Mouse (Mus musculus) gastrocnemius, postnatal 10 days (tissue): ENCODE measurements at regions not wholly inside any gene's neighbourhood (a gene's known extent, or its start where the extent isn't known, plus 50 kb on each side); places are given as distances from the start of the nearest gene placed in this dataset.
A peak's percentile ranks its signal among the peaks of the same experiment; 100 is the strongest.

Experiments
- DNase-seq: peaks from one replicate; pipeline ENCODE4 v3.0.0; 2021; ENCODE audit warnings: mixed read lengths

GRCm38 (mm10) chr9:61627801-61628574 lies 255.8 kb downstream of the Tle3 start:
- DNase-seq = no peak

DNA sequence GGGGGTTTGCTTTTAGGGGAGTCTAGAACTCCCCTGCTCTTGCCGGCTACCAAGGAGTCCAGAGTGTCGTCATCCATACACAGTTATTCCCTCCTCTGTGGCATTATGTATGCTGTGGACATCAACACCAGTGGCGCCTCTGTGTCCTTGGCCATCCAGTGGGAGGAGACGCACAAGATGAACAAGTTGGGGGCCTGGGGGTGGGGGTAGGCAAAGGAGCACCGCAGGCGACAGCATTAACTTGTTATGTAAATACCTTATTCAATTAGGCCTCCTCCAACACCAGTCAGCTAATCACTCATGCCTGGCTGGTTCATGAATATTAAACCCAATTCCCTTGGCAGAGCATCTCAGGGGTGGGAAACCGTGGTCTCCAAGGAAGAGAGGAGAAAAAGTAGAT lies 250.8 kb downstream of the Tle3 start:
- DNase-seq = no peak

DNA sequence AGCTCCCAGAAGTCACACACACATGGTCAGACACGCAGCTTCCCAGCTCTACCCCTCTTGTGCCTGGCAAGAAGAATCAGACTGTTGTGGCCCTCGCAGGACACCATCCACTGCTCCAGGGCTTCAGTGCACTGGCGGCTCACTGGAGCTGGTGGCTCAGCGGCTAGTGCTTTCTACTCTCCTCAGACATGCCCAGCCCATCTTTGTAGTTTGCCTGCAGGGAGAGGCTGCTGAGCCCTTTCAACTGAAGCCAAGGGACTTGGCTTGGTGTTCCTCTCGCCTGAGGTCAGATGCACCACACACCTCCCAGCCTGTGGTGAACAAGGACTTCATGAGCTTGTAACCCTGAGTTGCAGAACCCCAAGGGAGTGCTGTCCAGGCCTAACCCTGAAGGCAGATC lies 249.8 kb downstream of the Tle3 start:
- no peak for DNase-seq

DNA sequence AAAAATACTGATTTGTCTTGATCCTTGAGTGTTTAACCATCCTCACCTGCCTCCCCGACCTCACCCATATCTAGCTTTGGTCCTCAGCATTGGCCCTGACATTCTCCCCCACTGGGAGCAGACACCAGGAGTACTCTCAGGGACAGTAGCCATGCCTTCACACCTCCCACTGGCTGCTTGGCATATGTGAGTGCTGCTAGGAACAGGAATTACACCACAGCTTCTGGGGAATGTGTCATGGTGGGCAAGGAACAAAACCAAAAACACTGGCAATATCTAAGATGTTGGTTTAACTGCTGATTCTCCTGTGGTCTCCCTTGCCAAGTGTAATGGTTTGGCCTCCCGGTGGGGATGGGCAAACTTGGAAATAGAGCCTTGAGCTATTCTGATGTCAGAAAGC lies 248.6 kb downstream of the Tle3 start:
- DNase-seq = no peak

DNA sequence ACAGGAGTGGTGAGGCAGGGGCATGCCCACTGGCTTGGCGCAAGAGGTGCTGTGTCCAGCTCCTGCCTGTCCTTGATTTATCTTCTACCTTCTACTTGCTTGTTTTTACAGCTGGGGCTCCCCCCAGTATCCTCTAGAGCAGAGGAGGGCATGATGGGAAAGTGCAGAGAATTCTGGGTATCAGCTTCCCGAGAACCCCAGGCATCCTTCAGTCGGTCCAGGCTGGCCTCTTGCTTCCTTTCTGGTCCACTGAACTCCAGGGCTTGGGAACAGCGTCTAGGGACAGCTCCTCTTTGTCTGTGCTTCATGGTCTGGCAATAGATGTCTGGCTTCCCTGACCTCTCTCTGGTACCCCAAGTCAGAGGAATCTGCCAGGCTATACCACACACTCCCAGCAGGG lies 247.9 kb downstream of the Tle3 start:
- no peak for DNase-seq

DNA sequence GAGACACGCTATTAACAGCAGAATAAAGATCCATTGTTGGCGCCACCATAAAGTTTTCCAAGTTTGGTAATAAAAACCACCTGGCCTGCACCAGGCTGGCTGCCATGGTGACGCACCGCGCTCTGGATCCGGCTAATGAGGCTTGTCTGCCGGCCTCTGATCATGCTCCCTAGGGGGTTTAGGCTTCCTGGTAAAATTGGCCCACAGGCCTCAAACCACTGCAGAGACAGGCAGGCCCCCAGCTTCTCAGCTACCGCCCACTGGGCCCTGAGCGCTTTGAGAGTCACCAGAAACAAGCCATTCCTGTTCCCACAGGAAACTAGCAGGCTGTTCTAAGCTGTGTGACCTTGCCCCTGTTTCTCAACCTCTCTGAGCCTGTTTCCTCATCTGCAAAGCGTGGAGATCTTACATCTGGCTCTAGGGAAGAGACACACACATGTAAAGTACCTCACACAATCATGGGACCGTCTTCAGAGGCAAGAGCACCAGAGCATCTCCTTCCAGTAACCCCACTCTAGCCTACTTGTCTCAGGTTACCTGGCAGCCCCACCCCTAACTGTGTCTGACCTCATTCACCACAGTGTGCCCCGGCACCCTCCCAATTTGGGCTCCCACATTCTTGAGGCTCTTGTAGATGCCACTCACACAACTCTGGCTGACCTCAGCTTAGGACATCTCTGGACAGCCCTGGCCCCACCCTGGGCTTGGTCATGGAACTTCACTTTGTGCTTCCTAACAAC lies 246.5 kb downstream of the Tle3 start:
- peak; percentile 52 for DNase-seq

DNA sequence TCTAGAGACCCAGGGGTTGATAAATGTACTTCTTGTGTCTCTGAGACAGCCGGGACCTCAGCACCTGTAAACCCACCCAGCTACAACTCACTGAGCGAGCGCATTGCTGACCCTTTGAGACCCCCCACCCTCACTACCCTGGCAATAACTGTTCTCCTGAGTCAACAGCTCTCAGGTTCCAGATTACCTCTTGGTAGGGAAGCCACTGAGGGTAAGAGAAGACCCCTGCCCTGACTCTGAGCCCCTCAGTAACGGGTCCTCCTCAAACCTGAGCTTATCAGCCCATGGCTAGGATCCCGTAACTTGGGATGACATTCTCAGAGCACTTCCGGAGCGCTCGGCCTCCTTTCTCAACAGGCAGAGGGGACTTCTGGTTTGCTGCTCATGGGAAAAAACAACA lies 245.8 kb downstream of the Tle3 start:
- no peak for DNase-seq

DNA sequence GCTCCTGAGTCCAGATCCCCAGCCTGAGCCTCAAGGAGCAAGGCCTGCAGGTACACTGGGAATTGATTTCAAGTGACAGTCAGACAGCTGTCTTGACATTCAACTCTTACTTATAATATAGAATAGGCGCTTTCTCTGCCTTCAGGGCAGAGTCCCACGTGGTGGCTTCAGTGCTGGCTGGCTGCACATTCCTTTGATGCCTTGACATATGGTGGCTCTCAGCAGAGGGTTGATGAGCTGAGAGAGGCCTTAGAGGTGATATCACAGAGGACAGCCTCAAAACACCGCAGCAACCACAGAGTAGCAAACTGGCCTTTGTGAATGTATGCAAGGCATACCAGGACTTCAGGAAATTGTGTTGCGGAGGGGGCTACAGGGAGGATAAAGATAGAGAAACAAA lies 243.4 kb downstream of the Tle3 start:
- no peak for DNase-seq

GRCm38 (mm10) chr9:61607576-61607975 lies 235.4 kb downstream of the Tle3 start:
- DNase-seq = no peak

- DNase-seq = no peak
Observed at GRCm38 (mm10) chr9:61602353-61602978, 230.3 kb downstream of the Tle3 start.

DNA sequence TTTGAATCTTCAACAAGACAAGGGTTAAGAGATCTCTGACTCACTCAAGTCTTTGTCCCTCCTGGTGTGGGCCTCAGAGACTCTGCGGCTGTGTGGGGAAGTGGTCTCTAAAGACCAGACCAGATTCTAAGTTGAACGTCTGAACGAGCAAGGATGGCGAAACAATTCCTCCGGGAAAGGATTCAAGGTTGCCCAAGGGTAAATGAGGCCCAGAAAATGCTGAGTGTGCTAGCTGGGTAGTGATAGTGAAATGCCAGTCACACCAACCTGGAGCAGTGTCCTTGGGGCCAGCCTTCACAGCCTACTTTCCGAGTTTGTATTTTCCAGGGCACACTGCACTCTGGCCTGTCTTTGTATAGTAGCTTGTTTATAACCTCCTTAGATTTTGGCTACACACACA lies 229.7 kb downstream of the Tle3 start:
- DNase-seq = no peak

- no peak for DNase-seq
Observed at GRCm38 (mm10) chr9:61597287-61597686, 225.1 kb downstream of the Tle3 start.

- DNase-seq = no peak
Observed at GRCm38 (mm10) chr9:61596410-61597108, 224.4 kb downstream of the Tle3 start.

DNA sequence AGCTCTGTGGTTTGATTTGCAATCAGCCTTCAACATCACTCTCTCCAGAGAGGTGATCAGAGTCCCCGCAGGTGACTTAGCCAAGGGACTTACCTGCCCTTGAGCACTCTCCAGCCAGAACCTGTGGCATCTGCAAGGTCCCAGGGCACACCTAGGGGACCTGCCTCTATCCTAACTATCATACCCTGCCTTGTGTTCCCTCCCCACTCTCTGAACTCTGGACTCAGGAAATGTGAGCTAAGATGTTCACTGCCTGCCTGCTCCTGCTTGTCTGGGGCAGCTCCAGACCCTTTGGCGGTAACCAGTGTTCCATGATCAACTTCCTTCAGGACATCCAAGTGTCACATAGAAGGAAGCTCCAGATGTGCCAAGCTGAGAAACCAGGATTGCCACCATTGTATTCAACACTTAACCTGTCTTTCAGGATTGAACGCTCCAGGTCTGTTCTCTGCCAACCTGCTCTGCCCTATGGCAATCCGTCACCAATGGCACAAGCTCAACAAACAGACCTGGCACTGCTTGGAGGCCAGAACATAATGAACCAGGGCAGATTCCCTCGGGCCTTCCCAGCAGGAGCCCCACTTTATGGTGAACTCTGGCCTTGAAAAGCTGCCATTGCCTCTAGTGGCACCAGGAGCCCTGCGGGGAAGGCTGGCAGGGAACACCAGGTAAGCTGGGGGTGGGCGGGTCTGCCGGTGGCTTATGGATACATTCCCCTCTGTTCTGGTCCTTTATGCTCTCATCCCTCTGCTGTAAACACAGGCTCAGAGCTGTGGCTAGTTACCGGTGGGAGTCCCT lies 223.2 kb downstream of the Tle3 start:
- DNase-seq = no peak

DNA sequence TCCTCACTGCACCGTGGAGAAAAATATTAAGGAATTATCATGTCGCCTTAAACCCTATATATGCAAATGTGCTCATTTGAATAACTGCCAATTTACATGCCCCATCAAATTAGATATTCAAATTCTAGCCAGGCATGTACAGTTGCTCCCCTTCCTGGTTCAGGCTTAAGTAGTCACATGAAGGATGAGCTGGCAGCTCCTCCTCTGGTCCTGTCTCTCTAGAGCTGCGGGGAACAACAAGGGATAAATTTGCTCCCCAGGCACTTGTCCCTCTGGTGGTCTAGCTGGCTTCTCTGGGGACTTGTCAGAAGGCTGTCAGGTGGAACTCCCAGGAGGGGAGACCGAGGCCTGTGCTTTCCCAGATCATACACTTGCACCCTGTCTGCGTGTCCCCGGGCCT lies 221.8 kb downstream of the Tle3 start:
- DNase-seq = no peak

DNA sequence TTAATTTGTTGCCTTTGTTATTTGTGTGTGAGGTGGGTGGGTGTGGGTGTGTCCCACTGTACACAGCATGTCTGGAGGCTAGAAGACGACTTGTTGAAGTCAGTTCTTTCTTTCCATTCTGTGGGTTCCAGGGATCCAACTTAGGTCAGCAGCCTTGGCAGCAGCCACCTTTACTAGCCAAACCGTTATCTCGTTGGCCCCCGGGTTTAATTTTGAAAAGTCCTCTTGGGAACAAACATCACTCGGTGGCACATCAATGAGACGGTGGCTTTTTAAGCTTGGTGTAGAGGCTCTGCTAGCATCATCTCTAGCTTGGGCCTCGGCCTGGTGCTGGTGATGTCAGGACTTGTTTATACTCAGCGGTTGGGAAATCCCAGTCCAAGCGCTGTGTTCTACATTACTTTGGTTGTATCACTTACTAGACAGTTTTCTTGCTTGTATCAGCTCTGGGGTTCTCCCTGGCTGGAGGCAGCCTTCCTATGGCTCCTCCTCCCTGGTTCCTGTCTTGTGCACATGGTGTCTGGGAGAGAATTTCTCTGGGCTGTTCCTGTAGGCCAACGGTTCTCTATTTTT lies 217.6 kb downstream of the Tle3 start:
- DNase-seq = no peak

DNA sequence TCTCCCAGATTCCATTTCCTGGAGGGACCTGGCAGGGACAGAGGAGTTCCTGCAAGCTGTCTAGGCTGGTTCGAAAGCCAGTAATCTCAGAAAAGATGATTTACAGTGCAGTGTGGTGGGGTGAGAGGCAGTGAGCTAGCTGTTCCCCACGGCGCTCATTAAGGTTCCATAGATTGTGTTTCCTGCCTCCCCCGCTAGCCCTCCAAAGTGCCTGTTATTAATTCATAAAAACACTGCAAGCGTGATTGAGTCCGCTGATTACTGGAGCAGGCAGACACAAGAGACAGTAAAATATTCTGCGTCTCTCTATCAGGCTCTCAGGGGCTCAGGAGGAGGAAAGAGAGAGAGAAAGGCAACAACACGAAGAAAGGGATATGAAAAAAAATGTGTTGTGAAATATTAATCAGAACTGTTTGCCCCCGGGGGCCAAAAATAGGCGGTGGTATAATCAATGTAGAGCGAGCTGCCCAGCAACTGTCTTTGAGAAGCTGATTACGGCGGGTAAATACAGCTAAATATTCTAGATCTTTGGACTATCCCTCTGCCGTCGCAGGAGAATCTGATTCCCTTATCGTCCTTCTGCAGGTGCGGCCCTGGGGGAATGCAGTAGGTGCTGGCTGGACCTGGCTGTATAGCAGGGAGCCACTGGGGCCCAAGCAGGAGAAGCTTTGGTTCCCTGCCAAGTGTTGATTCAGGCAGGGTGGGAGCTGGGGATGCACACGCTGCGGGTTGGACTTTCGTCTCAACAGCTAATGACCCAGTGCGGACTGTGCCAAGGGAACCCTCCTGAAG lies 211.3 kb downstream of the Tle3 start:
- no peak for DNase-seq

GRCm38 (mm10) chr9:61581046-61581445 lies 208.9 kb downstream of the Tle3 start:
- DNase-seq = peak; percentile 24

DNA sequence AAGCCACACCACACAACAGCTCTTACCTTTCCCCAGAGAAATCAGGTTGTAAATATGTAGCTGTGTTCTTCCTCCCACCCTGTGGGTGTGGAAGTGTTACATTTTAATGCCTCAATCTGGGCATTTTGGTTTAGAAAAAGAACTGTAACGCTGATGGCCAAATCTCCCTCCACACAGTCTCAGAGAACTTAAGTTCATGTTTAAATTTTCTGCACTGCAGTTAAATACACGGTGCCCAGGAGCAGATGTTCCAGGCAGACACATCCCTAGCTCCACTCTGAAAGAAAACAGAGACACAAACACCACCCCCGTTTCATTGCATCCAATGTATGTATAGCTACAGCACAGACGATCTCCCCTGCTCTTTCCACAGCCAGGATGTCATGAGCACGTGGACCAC lies 206.1 kb downstream of the Tle3 start:
- DNase-seq = no peak

GRCm38 (mm10) chr9:61573634-61574359 lies 201.6 kb downstream of the Tle3 start:
- no peak for DNase-seq
